Mouse (Mus musculus) spleen, adult 18-20 months (tissue): ENCODE measurements around the gene Slc5a10.

Experiments
- DNase-seq, 2 experiments: peaks; one replicate each; pipeline ENCODE4 v3.0.0; 2022; ENCODE audit warnings: mixed read lengths in 2 of 2

Gene Slc5a10

DNA sequence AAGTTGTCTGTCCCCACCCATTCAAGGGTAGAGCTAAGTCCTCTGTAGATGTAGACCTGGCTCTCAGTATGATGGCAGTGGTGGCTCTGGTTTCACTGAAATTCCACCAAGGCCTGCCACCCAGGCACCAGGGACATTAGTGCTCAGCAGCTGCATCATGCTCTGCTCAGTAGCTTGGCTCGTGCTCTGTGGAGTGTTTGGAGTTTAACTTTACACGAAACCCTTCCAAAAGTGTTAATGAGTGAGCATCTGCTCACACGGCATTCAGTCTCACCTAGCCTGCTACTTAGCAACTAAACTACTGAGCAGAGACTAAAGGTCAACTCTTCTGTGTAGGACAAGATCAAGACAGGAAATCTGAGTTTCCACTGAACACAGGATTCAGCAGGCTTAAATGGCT lies at the start of gene Slc5a10:
TSS of gene Slc5a10 (minus strand) at position 191 of the 400 bp plus-strand sequence.
- no peak for DNase-seq

DNA sequence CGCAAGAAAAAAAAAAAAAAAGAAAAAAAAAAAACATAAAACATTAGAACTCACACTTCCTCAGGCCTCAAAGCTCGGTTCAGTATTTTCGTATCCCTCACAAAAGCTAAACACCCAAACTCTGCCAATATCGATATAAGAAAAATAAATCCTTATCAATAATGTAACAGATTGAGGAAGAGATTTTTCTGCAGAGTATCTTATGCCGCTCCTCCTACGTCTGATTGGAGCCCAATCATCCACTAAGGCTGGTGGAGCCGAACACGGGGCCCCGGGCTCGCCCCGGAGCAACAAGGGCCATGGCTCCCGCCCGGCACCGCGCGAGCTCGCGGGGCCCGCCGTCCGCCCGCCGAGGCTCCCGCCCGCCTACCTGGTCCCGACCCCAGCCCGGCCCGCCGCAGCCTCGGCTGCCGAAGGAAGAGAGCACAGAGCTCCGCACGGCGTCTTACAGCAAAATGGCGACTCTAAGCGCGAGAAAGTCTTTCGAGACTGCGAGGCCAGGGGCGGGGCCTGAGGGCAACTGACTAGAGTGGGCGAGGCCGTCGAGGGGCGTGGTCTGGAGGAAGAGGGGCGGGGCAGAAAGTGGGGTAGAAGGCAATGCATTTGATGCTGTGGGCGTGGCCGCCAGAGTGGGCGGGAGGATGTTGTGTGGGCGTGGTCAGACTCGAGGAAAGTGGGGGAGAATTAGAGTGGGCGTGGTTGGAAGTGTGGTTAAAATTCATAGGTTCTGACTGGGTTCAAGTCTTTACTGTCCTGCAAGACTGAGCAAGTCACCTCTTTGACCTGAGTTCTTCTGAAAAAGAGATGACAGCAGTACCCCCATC lies 41.2 kb upstream of the Slc5a10 start, which contains the start of gene Prpsap2:
TSS of gene Prpsap2 (minus strand) at position 505 of the 824 bp plus-strand sequence.
- peak; percentile 100 for DNase-seq

DNA sequence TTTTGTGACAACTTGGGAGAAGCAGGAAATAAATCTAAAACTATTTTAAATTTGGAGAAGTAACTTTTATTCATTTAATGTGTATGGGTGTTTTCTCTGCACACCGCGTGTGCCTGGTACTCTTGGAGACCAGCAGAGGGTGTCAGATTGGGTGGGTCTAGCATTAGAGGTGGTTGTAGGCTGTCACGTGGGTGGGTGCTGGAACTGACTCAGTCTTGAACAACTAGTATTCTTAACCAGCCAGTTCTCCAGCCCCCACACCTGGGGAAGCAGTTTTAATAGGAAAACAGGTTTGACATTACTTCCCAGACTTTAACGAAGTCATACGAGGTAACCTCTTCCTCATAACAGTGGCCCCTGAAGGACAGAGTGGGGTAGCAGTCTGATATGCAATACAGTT lies 39.9 kb upstream of the Slc5a10 start:
- DNase-seq = peak in 1 of 2 experiments; percentile 30

DNA sequence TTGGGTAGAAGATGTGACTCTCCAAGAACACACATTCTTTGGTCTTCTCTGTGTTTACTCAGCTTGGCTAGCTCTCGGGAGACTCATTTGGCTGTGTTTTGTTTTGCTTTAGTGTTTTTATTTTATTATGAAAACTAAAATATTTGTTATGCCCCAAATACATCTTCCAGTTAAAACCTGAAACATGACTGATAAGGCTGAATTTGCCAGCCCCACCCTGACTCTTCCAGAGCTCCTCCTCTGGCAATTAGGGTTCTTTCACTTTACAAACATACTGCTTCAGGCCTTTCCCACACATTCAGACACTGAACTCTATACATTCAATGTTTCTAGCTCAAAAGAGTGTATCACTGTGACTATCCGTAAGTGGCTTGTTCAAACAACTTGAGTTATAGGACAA lies 36.5 kb upstream of the Slc5a10 start:
- DNase-seq = no peak

DNA sequence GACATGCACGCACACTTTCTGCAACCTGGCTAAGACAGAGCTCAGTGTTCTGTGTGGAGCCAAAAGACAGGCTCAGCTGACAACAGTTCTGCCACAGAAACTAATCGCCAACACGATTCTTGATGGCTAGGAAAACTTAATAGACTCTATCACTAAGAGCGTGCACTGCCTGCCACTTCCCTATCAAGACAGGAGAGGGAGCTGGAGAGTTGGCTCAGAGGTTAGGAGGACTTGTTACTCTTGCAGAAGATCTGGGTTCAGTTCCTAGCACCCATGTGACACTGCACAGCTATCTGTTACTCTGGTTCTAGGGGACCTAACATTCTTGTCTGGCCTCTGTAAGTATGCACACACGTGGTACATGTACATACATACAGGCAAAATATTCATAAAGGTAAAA lies 31.0 kb upstream of the Slc5a10 start:
- DNase-seq = no peak

DNA sequence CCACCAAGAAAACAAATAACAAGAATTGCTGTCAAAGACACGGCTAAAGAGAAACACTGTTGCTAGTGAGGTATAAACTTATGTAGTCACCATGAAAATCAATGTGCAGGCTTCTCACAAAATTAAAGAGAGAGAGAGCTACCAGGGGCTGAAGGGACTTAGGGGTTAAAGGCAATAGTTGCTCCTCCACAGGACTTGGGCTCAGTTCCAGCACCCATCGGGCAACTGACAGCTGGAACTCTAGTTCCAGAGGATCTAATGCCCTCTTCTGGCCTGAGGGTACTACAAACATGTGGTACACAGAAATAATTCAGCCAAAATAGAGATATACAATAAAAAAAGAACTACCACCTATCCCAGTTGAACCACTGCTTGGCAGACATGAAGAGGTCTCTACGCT lies 26.5 kb upstream of the Slc5a10 start:
- DNase-seq = no peak

DNA sequence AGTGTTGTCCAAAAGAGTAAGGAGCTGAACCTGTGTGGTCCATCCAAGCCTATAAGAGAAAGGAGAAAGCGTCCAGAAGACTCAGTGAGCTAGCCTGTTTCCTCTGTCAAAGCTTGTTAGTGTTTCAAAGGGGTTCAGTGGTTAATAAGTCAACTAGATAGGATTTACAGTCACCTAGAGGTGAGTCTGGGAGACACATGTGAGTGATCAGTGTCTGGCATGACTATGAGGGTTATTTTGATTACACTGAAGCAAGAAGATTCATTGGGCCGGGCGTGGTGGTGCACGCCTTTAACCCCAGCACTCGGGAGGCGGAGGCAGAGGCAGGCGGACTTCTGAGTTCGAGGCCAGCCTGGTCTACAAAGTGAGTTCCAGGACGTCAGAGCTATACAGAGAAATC lies 25.2 kb upstream of the Slc5a10 start:
- no peak for DNase-seq

DNA sequence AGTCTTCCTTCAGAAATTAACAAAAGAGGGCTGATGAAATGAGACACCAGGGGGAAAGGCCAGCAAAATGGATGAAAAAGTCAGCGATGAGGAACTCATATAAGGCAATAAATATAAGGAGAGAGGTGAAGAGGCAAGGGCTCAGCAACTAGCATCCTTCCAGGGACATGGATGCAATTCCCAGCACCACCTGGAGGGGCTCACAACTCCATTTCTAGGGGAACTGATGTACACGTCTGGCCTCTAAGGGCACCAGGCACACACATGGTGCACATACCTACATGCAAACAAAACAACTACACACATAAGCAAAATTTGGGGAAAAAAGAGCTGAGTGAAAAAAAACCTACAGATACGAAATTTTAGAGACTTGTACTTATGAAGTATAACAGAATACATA lies 23.8 kb upstream of the Slc5a10 start:
- no peak for DNase-seq

DNA sequence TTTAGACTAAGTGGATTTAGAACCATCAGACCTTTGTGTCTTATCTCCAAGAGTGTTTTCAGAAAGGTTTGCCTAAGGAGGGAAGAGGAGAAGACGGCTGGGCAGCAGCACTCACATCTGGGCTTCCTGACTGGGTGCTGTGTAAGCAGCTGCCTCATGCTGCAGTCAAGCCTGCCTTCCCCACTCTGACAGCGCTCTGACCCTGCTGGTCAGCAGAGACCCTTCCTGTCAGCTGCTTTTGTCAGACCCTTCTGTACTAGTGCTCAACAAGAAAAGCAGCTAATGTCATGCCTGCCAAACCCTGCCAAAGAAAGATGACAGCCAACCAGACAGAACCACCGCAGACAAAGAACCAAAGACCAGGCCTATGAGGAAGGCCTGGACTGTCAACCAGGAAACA lies 23.1 kb upstream of the Slc5a10 start:
- DNase-seq = no peak

DNA sequence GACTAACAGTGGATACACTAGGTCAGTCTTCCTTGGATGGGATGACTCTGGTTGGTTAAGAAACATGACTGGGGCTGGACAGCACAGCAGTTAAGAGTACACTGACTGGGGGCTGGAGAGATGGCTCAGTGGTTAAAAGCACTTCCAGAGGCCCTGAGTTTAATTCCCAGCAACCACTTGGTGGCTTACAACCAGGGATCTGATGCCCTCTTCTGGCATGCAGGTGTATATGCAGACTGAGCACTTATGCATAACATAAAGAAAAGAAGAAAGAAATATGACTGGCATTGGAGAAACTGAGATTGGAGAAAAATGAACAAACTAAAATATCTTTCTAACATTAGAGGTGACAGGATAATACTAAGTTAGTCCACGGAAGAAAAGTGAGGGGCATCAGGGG lies 19.9 kb upstream of the Slc5a10 start:
- DNase-seq = no peak

DNA sequence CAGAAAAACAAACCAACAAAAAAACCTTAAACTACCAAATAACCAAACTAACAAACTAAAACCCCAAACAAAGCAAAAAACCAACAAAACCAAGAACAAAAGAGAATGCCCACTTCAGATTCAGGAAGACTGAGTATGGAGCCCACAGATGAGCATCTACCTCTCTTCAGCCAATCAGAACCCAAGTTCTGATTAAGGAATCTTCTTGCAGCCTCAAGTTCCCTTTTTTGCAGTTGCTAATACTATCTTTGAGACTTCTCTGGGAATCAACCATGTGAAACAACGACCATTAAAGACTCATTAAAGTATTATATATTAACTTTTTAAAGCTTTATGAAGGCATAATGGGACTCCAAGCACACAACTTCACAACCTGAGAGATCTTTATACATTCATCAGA lies 16.7 kb upstream of the Slc5a10 start:
- DNase-seq = no peak

DNA sequence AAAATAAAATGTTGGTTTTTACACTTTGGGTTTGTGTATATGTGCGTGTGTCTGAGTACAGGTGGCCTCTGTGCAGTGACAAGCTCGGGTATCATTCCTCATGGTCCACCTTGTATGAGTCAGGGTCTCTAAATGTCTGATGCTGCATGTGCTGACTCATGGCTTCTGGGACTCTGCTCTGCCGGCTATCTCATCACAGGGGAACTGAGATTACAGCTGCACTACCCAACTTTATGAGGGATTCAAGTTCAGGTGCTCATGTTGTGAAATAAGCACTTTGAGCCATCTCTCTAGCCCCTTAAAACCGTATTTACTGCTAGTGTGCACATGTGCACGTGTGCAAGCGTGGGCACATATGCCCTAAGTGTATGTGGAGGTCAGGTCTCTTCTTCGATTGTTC lies 12.0 kb upstream of the Slc5a10 start:
- no peak for DNase-seq

DNA sequence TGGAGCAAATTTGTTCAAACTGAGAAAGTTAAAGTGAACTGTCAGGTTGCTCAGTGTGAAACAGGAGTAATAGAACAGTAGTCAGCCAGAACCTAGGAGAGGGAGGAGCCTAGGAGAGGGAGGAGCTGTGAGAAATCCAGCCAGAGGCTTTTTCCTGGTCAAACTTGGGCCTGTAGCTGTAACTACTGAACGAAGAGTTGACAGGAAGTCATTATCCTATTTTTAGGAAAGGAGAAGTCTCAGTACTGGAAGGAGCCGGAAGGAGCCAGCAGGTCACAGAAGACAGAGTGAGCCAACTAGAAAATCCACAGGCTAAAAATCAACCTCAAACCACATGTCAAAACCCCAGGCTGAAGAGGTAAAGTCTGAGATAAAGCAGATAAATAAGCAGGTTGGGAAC lies 7.4 kb upstream of the Slc5a10 start:
- no peak for DNase-seq

DNA sequence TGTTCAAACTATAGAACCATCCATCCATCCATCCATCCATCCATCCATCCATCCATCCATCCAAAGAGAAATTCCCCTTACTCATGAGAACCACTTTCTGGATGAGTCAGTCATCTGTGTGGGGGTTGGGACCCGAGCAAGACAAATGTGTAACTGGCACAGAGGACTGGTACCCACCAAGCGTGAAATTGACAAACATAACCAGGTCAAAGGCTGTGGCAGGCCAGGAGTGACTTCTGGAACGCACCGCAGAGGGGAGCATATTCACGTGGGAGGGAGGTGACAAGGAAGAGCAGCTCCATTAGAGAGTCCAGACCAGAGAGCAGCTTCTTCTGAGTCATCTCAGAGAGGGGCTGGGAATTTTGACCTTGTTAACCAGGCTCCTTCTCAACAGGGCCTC lies 1.5 kb upstream of the Slc5a10 start:
- DNase-seq = no peak

DNA sequence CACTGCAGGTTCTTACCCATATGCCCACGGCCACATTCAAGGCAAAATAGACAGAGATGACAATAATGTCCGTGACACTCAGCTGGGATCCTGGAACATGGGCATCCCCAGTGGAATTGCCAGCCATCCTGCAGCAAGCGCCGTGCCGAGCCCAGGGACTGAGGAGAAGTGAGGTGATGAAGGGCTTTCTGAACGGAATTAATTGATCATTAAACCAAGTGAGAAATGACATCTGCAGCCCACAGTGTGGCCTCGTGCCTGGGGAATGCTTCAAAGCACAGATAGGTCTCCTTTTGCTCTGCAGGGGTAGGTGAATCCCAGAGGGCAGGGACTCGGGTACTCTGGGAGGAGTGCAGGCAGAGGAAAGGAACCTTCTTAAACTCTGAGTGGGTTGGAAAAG lies 800 bp downstream of the Slc5a10 start:
- no peak for DNase-seq

DNA sequence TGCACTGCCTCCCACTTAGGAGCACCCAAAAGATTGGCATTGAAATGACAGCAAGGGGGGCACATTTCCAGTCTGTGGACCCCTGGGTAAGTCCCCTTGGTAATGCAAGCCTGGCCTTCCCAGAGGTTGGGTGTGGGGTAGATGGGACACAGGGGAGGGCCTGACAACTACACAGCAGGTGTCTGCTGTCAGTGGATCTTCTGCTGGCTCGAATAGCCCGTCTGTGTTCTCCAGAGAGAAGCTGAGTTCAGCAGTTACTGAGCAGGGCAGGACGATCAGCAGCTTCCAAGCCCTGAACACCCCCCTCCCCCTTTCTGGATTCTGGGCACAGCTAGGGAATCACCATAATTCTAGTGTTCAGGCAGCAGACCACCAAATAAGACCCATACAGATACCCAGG lies 1.2 kb downstream of the Slc5a10 start:
- DNase-seq = no peak

DNA sequence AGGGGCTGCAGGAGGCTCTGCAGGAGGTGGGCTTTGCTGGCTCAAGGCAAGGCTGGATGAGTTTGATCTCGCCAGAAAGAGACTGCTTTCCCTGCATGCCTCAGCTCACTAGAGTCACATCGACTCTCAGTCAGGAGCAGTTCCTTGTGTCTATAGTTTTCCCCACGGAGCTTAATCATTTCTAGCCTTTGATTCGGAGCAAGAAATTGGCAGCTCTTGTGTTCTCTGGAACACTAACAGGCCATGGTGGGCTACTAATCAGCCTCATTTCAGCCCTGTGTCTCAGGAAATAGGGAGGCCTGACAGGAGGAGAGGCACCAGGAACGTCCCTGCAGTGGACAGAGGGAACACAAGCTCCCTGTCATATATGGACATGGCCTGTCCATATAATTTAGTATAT lies 2.6 kb downstream of the Slc5a10 start:
- no peak for DNase-seq

DNA sequence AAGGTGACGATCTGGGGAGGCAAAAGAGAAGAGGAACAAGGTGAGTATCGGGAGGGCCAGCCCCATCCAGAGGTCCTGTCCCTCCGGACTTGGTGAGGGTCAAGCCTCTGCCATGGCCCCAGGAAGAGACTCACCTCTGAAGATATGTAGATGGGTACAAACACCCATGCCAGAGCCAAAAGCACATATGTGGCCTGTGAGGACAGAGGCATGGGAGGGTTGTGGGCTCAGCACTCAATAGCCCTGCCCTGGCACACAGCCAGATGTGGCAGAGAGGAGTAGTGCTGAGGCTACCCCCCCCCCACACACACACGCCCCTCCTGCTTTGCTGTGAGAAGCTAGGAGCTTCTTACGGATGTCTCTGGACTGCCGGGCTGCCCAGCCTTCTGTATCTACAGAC lies 5.5 kb downstream of the Slc5a10 start:
- DNase-seq = no peak

DNA sequence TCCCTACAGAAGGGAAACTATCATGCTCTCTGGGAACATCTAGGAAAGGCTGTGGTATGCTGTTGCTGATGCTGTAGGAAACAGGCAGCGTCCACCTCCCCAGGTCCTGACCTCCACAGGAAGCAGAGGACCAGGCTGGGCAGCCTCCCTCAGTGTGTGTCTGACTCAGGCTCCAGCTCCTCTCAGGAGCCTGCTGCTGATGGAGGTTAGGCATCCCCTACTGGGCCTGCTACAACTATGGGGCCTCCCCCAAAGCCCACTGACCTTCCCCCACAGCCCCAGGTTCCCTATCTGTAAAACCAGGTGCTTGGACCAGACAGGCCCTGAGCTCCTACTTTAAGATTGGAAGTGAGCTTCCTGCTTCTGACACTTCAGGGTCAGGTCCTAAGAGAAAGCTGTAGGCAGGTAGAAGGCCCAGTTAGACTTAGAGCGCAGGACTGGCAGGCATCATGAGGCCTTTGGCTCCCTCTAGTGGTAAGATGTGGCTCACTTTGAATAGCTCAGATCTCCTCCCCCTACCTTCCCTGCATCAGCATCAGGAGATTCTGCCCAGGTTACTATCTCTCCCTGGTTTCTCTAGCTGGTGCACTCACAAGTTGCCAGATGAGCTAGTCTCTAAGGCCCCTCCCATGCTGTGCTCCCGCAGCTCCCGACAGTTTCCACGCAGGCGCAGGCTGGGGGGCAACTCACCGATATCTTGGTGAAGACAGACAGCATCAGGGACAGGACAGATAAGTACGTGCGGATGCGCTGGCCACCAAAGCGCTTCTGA lies 6.1 kb downstream of the Slc5a10 start:
- DNase-seq = peak; percentile 24 to 54

DNA sequence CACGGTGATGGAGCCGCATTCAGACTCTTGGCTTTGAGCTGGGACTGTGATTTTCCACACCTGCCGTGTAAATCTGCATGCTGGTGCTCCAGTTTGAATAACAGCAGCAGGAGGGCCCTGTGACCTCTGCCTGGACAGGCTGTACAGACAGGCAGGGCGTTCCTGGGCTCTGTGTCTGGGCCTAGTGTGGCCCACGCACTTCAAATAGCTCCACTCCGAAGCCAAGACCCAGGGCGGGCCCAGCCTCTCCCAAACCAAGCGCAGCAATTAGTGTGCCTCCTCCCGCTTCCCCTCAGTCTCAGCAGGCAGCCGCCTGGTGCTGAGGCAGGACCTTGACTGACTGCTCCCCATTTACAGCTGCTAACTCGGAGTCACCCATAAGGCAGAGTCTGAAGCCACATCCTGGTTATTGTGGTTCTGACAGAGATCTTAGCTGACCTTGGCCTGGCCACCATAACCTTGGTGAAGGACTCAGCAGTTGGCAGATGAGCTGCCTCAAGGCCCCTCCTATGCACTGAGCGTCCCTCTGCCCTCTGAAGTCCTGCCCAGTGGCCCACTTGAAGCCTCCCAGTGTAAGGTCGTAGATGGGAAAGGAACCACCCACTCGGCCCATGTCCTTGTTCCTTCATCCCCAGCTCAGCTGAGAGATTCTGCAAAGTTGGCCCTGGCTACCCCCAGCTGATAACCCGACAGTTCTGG lies 7.3 kb downstream of the Slc5a10 start:
- DNase-seq = no peak

DNA sequence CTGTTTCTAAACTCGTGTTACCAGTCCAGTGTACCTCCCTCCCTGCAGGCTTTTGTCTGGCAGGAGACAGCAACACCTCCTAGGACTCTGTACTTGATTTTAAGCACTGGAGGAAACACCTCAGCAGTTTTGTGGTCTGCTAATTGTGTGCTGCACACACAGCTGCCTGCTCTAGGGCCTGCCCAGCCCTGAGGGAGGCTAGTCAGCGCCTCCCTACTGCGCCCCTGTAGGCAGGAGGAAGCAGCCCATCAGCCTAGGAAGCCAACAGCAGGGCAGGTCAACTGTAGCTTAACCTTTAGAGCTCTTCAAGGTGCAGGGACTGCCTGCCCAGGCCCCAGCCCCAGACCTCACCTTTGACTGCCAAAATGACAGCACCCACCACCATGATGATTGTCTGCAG lies 11.7 kb downstream of the Slc5a10 start:
- DNase-seq = no peak

DNA sequence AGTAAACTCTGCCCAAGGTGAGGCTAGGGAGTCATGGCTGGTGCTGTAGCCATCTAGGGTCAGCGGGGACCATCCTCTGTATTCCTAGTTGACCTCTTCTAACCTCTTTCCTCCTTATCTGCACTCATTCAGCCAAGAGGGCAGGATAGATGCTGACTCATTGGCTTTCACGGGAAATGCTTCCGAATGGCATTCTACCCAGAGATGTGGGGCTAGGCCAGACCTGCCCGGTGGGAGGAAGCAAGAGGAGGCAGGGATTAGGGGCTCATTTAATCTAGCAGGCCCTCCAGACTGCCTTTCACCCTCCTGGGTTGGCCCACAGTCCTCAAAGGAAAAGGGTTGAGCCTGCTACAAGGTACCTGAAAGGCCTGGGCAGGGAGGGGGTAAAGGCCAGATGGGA lies 14.4 kb downstream of the Slc5a10 start:
- no peak for DNase-seq

DNA sequence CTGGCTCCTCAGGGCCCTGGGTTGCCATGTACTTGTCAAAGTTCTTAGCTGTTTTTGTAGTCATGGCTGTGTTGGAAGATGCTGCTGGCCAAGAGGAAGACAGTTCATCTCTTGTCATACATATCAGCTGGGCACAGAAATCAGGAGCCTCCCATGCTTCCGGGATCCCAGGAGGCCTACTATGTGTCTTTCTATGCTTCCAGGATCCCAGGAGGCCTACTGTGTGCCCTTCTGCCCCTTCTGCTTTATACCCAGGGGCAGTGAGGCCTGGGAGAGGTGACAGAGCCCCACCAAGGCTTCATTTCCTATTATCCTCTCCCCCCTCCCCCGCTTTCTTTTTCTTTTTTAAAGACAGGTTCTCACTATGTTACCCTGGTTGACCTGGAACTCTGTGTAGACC lies 15.0 kb downstream of the Slc5a10 start:
- DNase-seq = no peak

DNA sequence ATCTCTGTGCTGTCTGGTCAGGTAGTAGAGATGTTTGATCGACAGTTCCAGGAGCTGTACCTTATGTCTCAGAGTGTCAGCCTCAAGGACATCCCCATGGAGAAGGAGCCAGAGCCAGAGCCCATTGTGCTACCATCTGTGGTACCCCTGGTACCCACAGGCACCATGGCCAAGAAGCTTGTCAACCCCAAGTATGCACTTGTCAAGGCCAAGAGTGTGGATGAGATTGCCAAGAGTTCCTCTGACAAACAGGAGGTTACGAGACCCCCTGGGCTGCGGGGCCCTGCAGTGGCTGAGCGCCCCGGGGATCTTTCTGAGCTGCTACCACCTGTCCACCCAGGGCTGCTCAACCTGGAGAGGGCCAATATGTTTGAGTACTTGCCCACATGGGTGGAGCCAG lies 18.1 kb downstream of the Slc5a10 start:
- DNase-seq = no peak
